Mouse (Mus musculus): Measurements from ENCODE around the gene Sgms2. TPM values are rescaled to one million over a fixed set of nuclear protein-coding genes. Genes with fewer than 3 reads are reported as not detected.

The Sgms2 gene
- total and polyA plus RNA-seq, 2 experiments from 2014 or later = 1.1 to 1.3 TPM

- ATAC-seq (ENCODE audit: insufficient read depth, low read depth) = no peak
- Histone ChIP-seq H3K4me2 (ENCODE audit: low read depth, low read length) (no peak overlapping the region), H3K4me3 (ENCODE audit: low read depth, low read length) (no peak overlapping the region), H3K4me1 (ENCODE audit: control insufficient read depth, insufficient read depth) (0 out of 2 replicates have a peak, but pooled peaks cover 4% of the 10 kb centered on the region), H3K36me3 (replicated peaks; ENCODE audit: control insufficient read depth, insufficient read depth, low read length) (no peaks in the 10 kb centered on the region), H3K9ac (replicated peaks; ENCODE audit: low read depth, low read length) (no peak overlapping the region), H3K27ac (ENCODE audit: low read depth) (no peak overlapping the region), H3K9me3 (replicated peaks; ENCODE audit: control insufficient read depth, low read length) (peaks cover 13% of the 10 kb centered on the region), H3K27me3 (ENCODE audit: control insufficient read depth, insufficient read depth, low read length) (no peaks in the 10 kb centered on the region)
- DNase-seq (ENCODE audit: low spot score) = no peak
- WGBS = 87% methylated on average over 7 of the region's 7 CpGs
- no peak for TF ChIP-seq CTCF (IDR thresholded peaks at IDR 0.05; ENCODE audit: low read depth)
- TF ChIP-seq EP300 (IDR thresholded peaks at IDR 0.05; ENCODE audit: low read depth) = no peak
Observed at GRCm38 (mm10) chr3:131306255-131306654, 185.0 kb downstream of the Sgms2 start.

- H3K27ac ChIP-seq (ENCODE audit: low read depth) = no peak overlapping the region
- no peaks in the 10 kb centered on the region for H3K27me3 ChIP-seq (ENCODE audit: control insufficient read depth, insufficient read depth, low read length)
- ATAC-seq (ENCODE audit: insufficient read depth, low read depth) = 0 out of 2 replicates have a peak, but pooled peaks have one; percentile 3
- H3K9me3 ChIP-seq (replicated peaks; ENCODE audit: control insufficient read depth, low read length) = no peaks in the 10 kb centered on the region
- 0 out of 2 replicates have a peak overlapping the region, but pooled peaks have one; percentile 56 for H3K9ac ChIP-seq (replicated peaks; ENCODE audit: low read depth, low read length)
- 21% methylated on average over 5 of the region's 5 CpGs for WGBS
- H3K4me3 ChIP-seq (ENCODE audit: low read depth, low read length) = peak overlapping the region; percentile 73
- no peak for DNase-seq (ENCODE audit: low spot score)
- H3K36me3 ChIP-seq (replicated peaks; ENCODE audit: control insufficient read depth, insufficient read depth, low read length) = no peaks in the 10 kb centered on the region
- TF ChIP-seq EP300 (IDR thresholded peaks at IDR 0.05; ENCODE audit: low read depth) (no peak), CTCF (IDR thresholded peaks at IDR 0.05; ENCODE audit: low read depth) (no peak)
- H3K4me1 ChIP-seq (ENCODE audit: control insufficient read depth, insufficient read depth) = 0 out of 2 replicates have a peak, but pooled peaks cover 4% of the 10 kb centered on the region
- peak overlapping the region; percentile 93 for H3K4me2 ChIP-seq (ENCODE audit: low read depth, low read length)
Observed at GRCm38 (mm10) chr3:131303320-131303714, 187.9 kb downstream of the Sgms2 start.

GRCm38 (mm10) chr3:131302452-131303319 lies 188.5 kb downstream of the Sgms2 start, which contains the start of gene Cyp2u1:
Gene Cyp2u1 (minus strand): TSS chr3:131303227.
- Histone ChIP-seq H3K9me3 (replicated peaks; ENCODE audit: control insufficient read depth, low read length) (no peaks in the 10 kb centered on the region), H3K4me1 (ENCODE audit: control insufficient read depth, insufficient read depth) (0 out of 2 replicates have a peak, but pooled peaks cover 4% of the 10 kb centered on the region), H3K27ac (ENCODE audit: low read depth) (peak within 1 kb of the TSS; percentile 78), H3K36me3 (replicated peaks; ENCODE audit: control insufficient read depth, insufficient read depth, low read length) (peaks cover 5% of the 10 kb centered on the region; the same call in 1 of the 2 replicates), H3K27me3 (ENCODE audit: control insufficient read depth, insufficient read depth, low read length) (no peaks in the 10 kb centered on the region), H3K9ac (replicated peaks; ENCODE audit: low read depth, low read length) (peak within 1 kb of the TSS; percentile 56), H3K4me2 (ENCODE audit: low read depth, low read length) (peak within 1 kb of the TSS; percentile 93), H3K4me3 (ENCODE audit: low read depth, low read length) (peak within 1 kb of the TSS; percentile 73)
- under 1% methylated on average over 71 of the region's 71 CpGs for WGBS
- DNase-seq (ENCODE audit: low spot score) = peak; percentile 89
- no peak for TF ChIP-seq EP300 (IDR thresholded peaks at IDR 0.05; ENCODE audit: low read depth)
- TF ChIP-seq CTCF (IDR thresholded peaks at IDR 0.05; ENCODE audit: low read depth) = 0 out of 2 replicates have a peak, but pooled peaks have one; percentile 7
- peak; percentile 98 for ATAC-seq (ENCODE audit: insufficient read depth, low read depth)

- 8% methylated on average over 6 of the region's 6 CpGs for WGBS
- DNase-seq (ENCODE audit: low spot score) = peak; percentile 51
Observed at GRCm38 (mm10) chr3:131299908-131300307, 191.3 kb downstream of the Sgms2 start.

GRCm38 (mm10) chr3:131299078-131299477 lies 192.1 kb downstream of the Sgms2 start:
- WGBS = 72% methylated on average over 9 of the region's 9 CpGs
- no peak for ATAC-seq (ENCODE audit: insufficient read depth, low read depth)
- H3K9me3 ChIP-seq (replicated peaks; ENCODE audit: control insufficient read depth, low read length) = no peaks in the 10 kb centered on the region
- no peak overlapping the region for H3K4me2 ChIP-seq (ENCODE audit: low read depth, low read length)
- no peak overlapping the region for H3K9ac ChIP-seq (replicated peaks; ENCODE audit: low read depth, low read length)
- no peaks in the 10 kb centered on the region for H3K27me3 ChIP-seq (ENCODE audit: control insufficient read depth, insufficient read depth, low read length)
- DNase-seq (ENCODE audit: low spot score) = no peak
- no peak overlapping the region for H3K4me3 ChIP-seq (ENCODE audit: low read depth, low read length)
- H3K27ac ChIP-seq (ENCODE audit: low read depth) = no peak overlapping the region
- H3K4me1 ChIP-seq (ENCODE audit: control insufficient read depth, insufficient read depth) = peaks cover 15% of the 10 kb centered on the region
- H3K36me3 ChIP-seq (replicated peaks; ENCODE audit: control insufficient read depth, insufficient read depth, low read length) = peaks cover 10% of the 10 kb centered on the region; the same call in 1 of the 2 replicates
- TF ChIP-seq CTCF (IDR thresholded peaks at IDR 0.05; ENCODE audit: low read depth) (no peak), EP300 (IDR thresholded peaks at IDR 0.05; ENCODE audit: low read depth) (no peak)

More at GRCm38 (mm10) chr3:131299908-131300307, 191.3 kb downstream of the Sgms2 start:
- peaks cover 10% of the 10 kb centered on the region; the same call in 1 of the 2 replicates for H3K36me3 ChIP-seq (replicated peaks; ENCODE audit: control insufficient read depth, insufficient read depth, low read length)
- no peaks in the 10 kb centered on the region for H3K9me3 ChIP-seq (replicated peaks; ENCODE audit: control insufficient read depth, low read length)
- ATAC-seq (ENCODE audit: insufficient read depth, low read depth) = no peak
- TF ChIP-seq EP300 (IDR thresholded peaks at IDR 0.05; ENCODE audit: low read depth) (no peak), CTCF (IDR thresholded peaks at IDR 0.05; ENCODE audit: low read depth) (peak; percentile 74)
- no peak overlapping the region for H3K4me2 ChIP-seq (ENCODE audit: low read depth, low read length)
- H3K27ac ChIP-seq (ENCODE audit: low read depth) = no peak overlapping the region
- H3K27me3 ChIP-seq (ENCODE audit: control insufficient read depth, insufficient read depth, low read length) = no peaks in the 10 kb centered on the region
- no peak overlapping the region for H3K9ac ChIP-seq (replicated peaks; ENCODE audit: low read depth, low read length)
- H3K4me3 ChIP-seq (ENCODE audit: low read depth, low read length) = no peak overlapping the region
- H3K4me1 ChIP-seq (ENCODE audit: control insufficient read depth, insufficient read depth) = peaks cover 14% of the 10 kb centered on the region

Data from heart, postnatal 0 days (tissue).